Mouse (Mus musculus): Measurements from ENCODE around the gene Tns1.

DNA sequence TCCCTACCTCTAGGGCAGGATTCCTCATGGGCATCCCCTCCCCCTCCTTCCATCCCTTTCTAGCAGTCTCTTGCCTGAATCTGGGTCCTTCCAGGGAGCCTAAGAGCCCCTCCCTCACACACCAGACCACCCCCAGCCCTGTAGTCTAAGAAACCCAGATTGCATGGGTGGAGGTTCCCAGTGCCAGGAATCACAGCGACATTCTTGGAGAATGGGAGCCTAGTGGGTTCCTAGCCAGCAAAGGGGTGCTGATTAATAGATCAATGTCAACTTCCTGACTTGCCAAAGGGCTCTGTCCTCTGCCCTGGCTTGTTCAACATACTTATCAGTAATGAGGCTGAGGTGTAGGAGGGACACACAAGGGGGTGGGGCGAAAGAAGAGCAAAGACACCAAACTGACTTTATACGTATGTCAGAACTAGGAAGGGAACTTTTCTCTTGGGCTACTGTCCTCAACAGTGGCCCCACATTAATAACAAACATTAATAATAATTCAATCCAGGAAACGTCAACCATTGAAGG, 80.6 kb downstream of the Tns1 start:
- TF ChIP-seq RAD21 (IDR thresholded peaks at IDR 0.05; ENCODE audit: low read depth, low read length) (no peak), POLR2A (IDR thresholded peaks at IDR 0.05; ENCODE audit: control insufficient read depth in 1 of 2, insufficient read depth in 1 of 2, low read depth in 1 of 2, low read length in 2 of 2, poor library complexity in 1 of 2) (no peak), MAFK (IDR thresholded peaks at IDR 0.05; ENCODE audit: borderline replicate concordance, low read depth, low read length) (no peak), CTCF (IDR thresholded peaks at IDR 0.05 in 2 of 3, conservative IDR thresholded peaks at IDR 0.05 in 1 of 3; ENCODE audit: control insufficient read depth in 1 of 3, insufficient read depth in 1 of 3, low read depth in 2 of 3, low read length in 3 of 3, poor library complexity in 1 of 3, severe bottlenecking in 1 of 3) (no peak), USF2 (IDR thresholded peaks at IDR 0.05; ENCODE audit: borderline replicate concordance in 1 of 2, insufficient read depth in 1 of 2, low read depth in 1 of 2, low read length in 2 of 2) (no peak), POLR2AphosphoS2 (IDR thresholded peaks at IDR 0.05; ENCODE audit: low read length) (no peak), TAL1 (IDR thresholded peaks at IDR 0.05; ENCODE audit: low read length) (no peak), MXI1 (IDR thresholded peaks at IDR 0.05; ENCODE audit: low read depth, low read length) (no peak), SMC3 (IDR thresholded peaks at IDR 0.05; ENCODE audit: low read depth, low read length) (no peak), EP300 (IDR thresholded peaks at IDR 0.05; ENCODE audit: low read depth in 1 of 2, low read length in 2 of 2) (no peak), RCOR1 (IDR thresholded peaks at IDR 0.05; ENCODE audit: low read depth, low read length) (no peak), ZKSCAN1 (IDR thresholded peaks at IDR 0.05; ENCODE audit: low read depth, low read length) (no peak)
